Mouse (Mus musculus) embryonic fibroblast, embryonic 13.5 days (primary cell): ENCODE results near the gene Ncor2.

Experiments used
- CTCF ChIP-seq: IDR thresholded peaks from 2 replicates; pipeline ENCODE4 v1.5.1; 2011; ENCODE audit warnings: mild to moderate bottlenecking, control low read depth, low read length, moderate library complexity, borderline replicate concordance; ENCODE audit not compliant: insufficient read depth
- POLR2A ChIP-seq: IDR thresholded peaks from 2 replicates; pipeline ENCODE4 v1.6.1; 2011; ENCODE audit warnings: low read depth, mild to moderate bottlenecking, control low read depth, low read length, moderate library complexity

GRCm38 (mm10) chr5:125178171-125179006 is 630 bp downstream of the Ncor2 start:
- no peak for TF ChIP-seq CTCF
- no peak for TF ChIP-seq POLR2A
